Comparison of ENCODE assay signal across 15 mouse cellular contexts in the genomic region with DNA sequence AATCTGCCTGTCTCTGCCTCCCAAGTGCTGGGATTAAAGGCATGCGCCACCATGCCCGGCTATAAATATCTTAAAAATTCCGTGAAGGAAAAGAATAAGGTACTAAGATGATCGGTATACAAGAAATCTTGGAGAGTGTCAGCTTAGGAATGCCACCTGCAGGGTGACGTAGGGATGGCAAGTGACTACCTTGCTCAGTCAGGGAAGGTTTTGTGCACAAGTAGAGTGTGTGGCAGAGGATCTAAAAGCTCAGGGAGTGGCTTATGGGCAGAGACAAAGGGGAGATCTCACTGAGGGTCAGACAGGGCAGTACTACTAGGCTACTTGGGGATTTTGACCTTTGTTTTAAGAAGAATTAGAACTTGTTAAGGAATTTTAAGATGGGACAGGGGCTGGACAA.
A peak's percentile ranks its signal among the peaks of the same experiment; 100 is the strongest.
DNase-seq lines count a peak whose midpoint lies in the region; ATAC-seq and TF ChIP-seq lines count a peak whose summit lies in the region.
"Had no signal": no experiment of that assay in that cellular context is flagged by ENCODE, and none has a peak within 500 bp of the region (broad histone marks: within the 10 kb centered on the region; RNA-seq: fewer than 3 reads in every experiment).

No protein-coding gene starts in this region.

- ATAC-seq in intestine, postnatal 0 days = no peak
- ATAC-seq in intestine, embryonic 15.5 days = no peak
- no peak for ATAC-seq in midbrain, postnatal 0 days (ENCODE audit: low FRiP score)
- no peak for ATAC-seq in midbrain, embryonic 16.5 days
- ATAC-seq: hindbrain, postnatal 0 days had no signal

- 68% methylated on average over 5 of the region's 5 CpGs for WGBS in intestine, postnatal 0 days
- 75% methylated on average over 5 of the region's 5 CpGs for WGBS in intestine, embryonic 15.5 days
- 76% methylated on average over 5 of the region's 5 CpGs for WGBS in midbrain, postnatal 0 days
- WGBS in midbrain, embryonic 16.5 days = 75% methylated on average over 5 of the region's 5 CpGs
- 76% methylated on average over 5 of the region's 5 CpGs for WGBS in forebrain, embryonic 10.5 days

- no peaks in the 10 kb centered on the region for H3K4me1 ChIP-seq in intestine, postnatal 0 days (replicated peaks; ENCODE audit: control insufficient read depth, insufficient read depth, low read length)
- no peaks in the 10 kb centered on the region for H3K4me1 ChIP-seq in intestine, embryonic 15.5 days (replicated peaks)
- H3K4me1 ChIP-seq in midbrain, postnatal 0 days (ENCODE audit: insufficient read depth, low read length) = no peaks in the 10 kb centered on the region
- H3K4me1 ChIP-seq in midbrain, embryonic 16.5 days (ENCODE audit: control insufficient read depth, insufficient read depth, low read length) = 0 out of 2 replicates have a peak, but pooled peaks cover 3% of the 10 kb centered on the region
- H3K4me1 ChIP-seq in forebrain, embryonic 10.5 days = no peaks in the 10 kb centered on the region
- H3K4me1 ChIP-seq: limb, embryonic 15.5 days had no signal

- no peaks in the 10 kb centered on the region for H3K36me3 ChIP-seq in intestine, postnatal 0 days (ENCODE audit: control insufficient read depth, insufficient read depth)
- no peaks in the 10 kb centered on the region for H3K36me3 ChIP-seq in intestine, embryonic 15.5 days
- peaks cover 5% of the 10 kb centered on the region; the same call in 1 of the 2 replicates for H3K36me3 ChIP-seq in midbrain, postnatal 0 days (ENCODE audit: insufficient read depth, low read length)
- no peaks in the 10 kb centered on the region for H3K36me3 ChIP-seq in midbrain, embryonic 16.5 days (ENCODE audit: control insufficient read depth, insufficient read depth, low read length)
- no peaks in the 10 kb centered on the region for H3K36me3 ChIP-seq in forebrain, embryonic 10.5 days (replicated peaks)
- H3K36me3 ChIP-seq: G1E; limb, embryonic 15.5 days had no signal

- H3K27me3 ChIP-seq in intestine, postnatal 0 days (replicated peaks; ENCODE audit: control insufficient read depth, insufficient read depth, low read length) = no peaks in the 10 kb centered on the region
- no peaks in the 10 kb centered on the region for H3K27me3 ChIP-seq in intestine, embryonic 15.5 days (replicated peaks)
- H3K27me3 ChIP-seq in midbrain, postnatal 0 days (ENCODE audit: insufficient read depth, low read length) = no peaks in the 10 kb centered on the region
- no peaks in the 10 kb centered on the region for H3K27me3 ChIP-seq in midbrain, embryonic 16.5 days (ENCODE audit: control insufficient read depth, insufficient read depth, low read depth, low read length)
- H3K27me3 ChIP-seq in forebrain, embryonic 10.5 days (ENCODE audit: poor library complexity, severe bottlenecking) = no peaks in the 10 kb centered on the region
- H3K27me3 ChIP-seq: limb, embryonic 15.5 days had no signal

- H3K4me3 ChIP-seq in intestine, postnatal 0 days (ENCODE audit: low read depth, low read length) = no peak overlapping the region
- no peak overlapping the region for H3K4me3 ChIP-seq in intestine, embryonic 15.5 days (replicated peaks)
- no peak overlapping the region for H3K4me3 ChIP-seq in midbrain, postnatal 0 days (ENCODE audit: low read depth, low read length)
- H3K4me3 ChIP-seq in midbrain, embryonic 16.5 days (ENCODE audit: low read depth, low read length) = no peak overlapping the region
- no peak overlapping the region for H3K4me3 ChIP-seq in forebrain, embryonic 10.5 days
- H3K4me3 ChIP-seq: gastrocnemius, adult 2 months; limb, embryonic 15.5 days had no signal

- DNase-seq in midbrain, postnatal 0 days (ENCODE audit: low spot score) = no peak
- DNase-seq in ZHBTc4 (ENCODE audit: low read depth, low spot score) = peak; percentile 43
- DNase-seq in naive thymus-derived CD4-positive, alpha-beta T cell, adult 2 months (ENCODE audit: low read depth) = peak; percentile 21
- no peak for DNase-seq in forebrain, embryonic 10.5 days (ENCODE audit: extremely low spot score, low spot score)
- no peak for DNase-seq in layer of hippocampus, postnatal 25 days (ENCODE audit: extremely low spot score in 1 of 2, low spot score in 1 of 2)
- DNase-seq: embryo, embryonic 11 days; gastrocnemius, adult 2 months; lung, postnatal 14 days; right cerebral cortex, postnatal 14 days had no signal

- peak; percentile 39 for TF ChIP-seq CTCF in intestine, postnatal 0 days (IDR thresholded peaks at IDR 0.05; ENCODE audit: low read depth)
- peak; percentile 15; the same call in 1 of the 2 replicates for TF ChIP-seq CTCF in midbrain, postnatal 0 days (IDR thresholded peaks at IDR 0.05)

- no peak overlapping the region for H3K4me2 ChIP-seq in intestine, postnatal 0 days (replicated peaks; ENCODE audit: low read depth)
- no peak overlapping the region for H3K4me2 ChIP-seq in intestine, embryonic 15.5 days (replicated peaks)
- H3K4me2 ChIP-seq in midbrain, postnatal 0 days (ENCODE audit: low read depth, low read length, poor library complexity, severe bottlenecking) = no peak overlapping the region
- H3K4me2 ChIP-seq in midbrain, embryonic 16.5 days (ENCODE audit: low read length) = no peak overlapping the region
- H3K4me2 ChIP-seq: limb, embryonic 15.5 days had no signal

- H3K27ac ChIP-seq in intestine, postnatal 0 days (ENCODE audit: low read depth, low read length) = no peak overlapping the region
- H3K27ac ChIP-seq in intestine, embryonic 15.5 days = no peak overlapping the region
- H3K27ac ChIP-seq in midbrain, postnatal 0 days (ENCODE audit: low read depth, low read length) = no peak overlapping the region
- no peak overlapping the region for H3K27ac ChIP-seq in midbrain, embryonic 16.5 days (ENCODE audit: low read length)
- no peak overlapping the region for H3K27ac ChIP-seq in forebrain, embryonic 10.5 days
- H3K27ac ChIP-seq: gastrocnemius, adult 2 months; hindbrain, postnatal 0 days; limb, embryonic 15.5 days had no signal

- H3K9ac ChIP-seq in intestine, postnatal 0 days (ENCODE audit: low read depth, low read length) = no peak overlapping the region
- no peak overlapping the region for H3K9ac ChIP-seq in intestine, embryonic 15.5 days
- H3K9ac ChIP-seq in midbrain, postnatal 0 days (replicated peaks; ENCODE audit: low read length, poor library complexity, severe bottlenecking) = no peak overlapping the region
- no peak overlapping the region for H3K9ac ChIP-seq in midbrain, embryonic 16.5 days (ENCODE audit: low read depth, low read length)
- H3K9ac ChIP-seq: limb, embryonic 15.5 days had no signal

- no peaks in the 10 kb centered on the region for H3K9me3 ChIP-seq in intestine, postnatal 0 days (ENCODE audit: control insufficient read depth)
- H3K9me3 ChIP-seq in intestine, embryonic 15.5 days = no peaks in the 10 kb centered on the region
- no peaks in the 10 kb centered on the region for H3K9me3 ChIP-seq in midbrain, postnatal 0 days (ENCODE audit: low read length)
- no peaks in the 10 kb centered on the region for H3K9me3 ChIP-seq in midbrain, embryonic 16.5 days (replicated peaks; ENCODE audit: control insufficient read depth, low read length, poor library complexity, severe bottlenecking)
- H3K9me3 ChIP-seq in forebrain, embryonic 10.5 days = no peaks in the 10 kb centered on the region
- H3K9me3 ChIP-seq: G1E; limb, embryonic 15.5 days had no signal

Comparison
In these comparisons a context has a peak if more than half of its experiments do, and no peak if none do; other contexts are left out.
1. DNase-seq: peak in ZHBTc4 (single experiment) and naive thymus-derived CD4-positive, alpha-beta T cell, adult 2 months (single experiment); none in midbrain, postnatal 0 days (single experiment), forebrain, embryonic 10.5 days (single experiment) and layer of hippocampus, postnatal 25 days (0 of 2).